11 mouse cellular contexts compared by ENCODE assay signal in genomic region chr10:117222821-117223220, GRCm38 (mm10). TPM values are rescaled to one million over a fixed set of nuclear protein-coding genes. Genes with fewer than 3 reads are reported as not detected.
DNase-seq lines count a peak whose midpoint lies in the region; ATAC-seq and TF ChIP-seq lines count a peak whose summit lies in the region.
"Had no signal": no experiment of that assay in that cellular context is flagged by ENCODE, and none has a peak within 500 bp of the region (broad histone marks: within the 10 kb centered on the region; RNA-seq: fewer than 3 reads in every experiment).

No protein-coding gene starts in this region.

- peaks cover 18% of the 10 kb centered on the region for H3K4me1 ChIP-seq in heart, embryonic 15.5 days (replicated peaks)
- peaks cover 1% of the 10 kb centered on the region; the same call in 1 of the 2 replicates for H3K4me1 ChIP-seq in heart, adult 2 months (ENCODE audit: control insufficient read depth, insufficient read depth, low read length)
- peaks cover 28% of the 10 kb centered on the region for H3K4me1 ChIP-seq in G1E (ENCODE audit: insufficient read depth, low read depth, low read length)
- peaks cover 19% of the 10 kb centered on the region for H3K4me1 ChIP-seq in hindbrain, embryonic 12.5 days
- peaks cover 23% of the 10 kb centered on the region for H3K4me1 ChIP-seq in midbrain, embryonic 11.5 days (ENCODE audit: control insufficient read depth, insufficient read depth, low read length)

- DNase-seq in heart, adult 2 months = no peak
- no peak for DNase-seq in G1E (ENCODE audit: low spot score)
- peak; percentile 93 for DNase-seq in midbrain, embryonic 11.5 days (ENCODE audit: low spot score, missing footprints)
- DNase-seq in urinary bladder, postnatal 14 days (ENCODE audit: low spot score) = no peak
- DNase-seq in T-cell, adult 2 months (ENCODE audit: low spot score) = no peak
- DNase-seq: heart, postnatal 4 days had no signal

- peak overlapping the region; percentile 89; the same call in 1 of the 2 replicates for H3K4me2 ChIP-seq in heart, embryonic 15.5 days
- H3K4me2 ChIP-seq in hindbrain, embryonic 12.5 days (replicated peaks) = peak overlapping the region; percentile 73
- peak overlapping the region; percentile 88 for H3K4me2 ChIP-seq in midbrain, embryonic 11.5 days

- no peak for TF ChIP-seq EP300 in heart, adult 2 months (IDR thresholded peaks at IDR 0.05; ENCODE audit: insufficient read depth, low read depth, low read length)

- no peaks in the 10 kb centered on the region for H3K9me3 ChIP-seq in heart, embryonic 15.5 days (replicated peaks)
- no peaks in the 10 kb centered on the region for H3K9me3 ChIP-seq in G1E (replicated peaks)
- no peaks in the 10 kb centered on the region for H3K9me3 ChIP-seq in hindbrain, embryonic 12.5 days (replicated peaks)
- H3K9me3 ChIP-seq in midbrain, embryonic 11.5 days (ENCODE audit: control insufficient read depth, low read length) = no peaks in the 10 kb centered on the region

- 0 out of 2 replicates have a peak, but pooled peaks cover 1% of the 10 kb centered on the region for H3K79me2 ChIP-seq in heart, adult 2 months (replicated peaks; ENCODE audit: control insufficient read depth, insufficient read depth, low read length)

- no peak overlapping the region for H3K4me3 ChIP-seq in heart, embryonic 15.5 days
- H3K4me3 ChIP-seq in heart, adult 2 months = no peak overlapping the region
- peak overlapping the region; percentile 10; the same call in 1 of the 2 replicates for H3K4me3 ChIP-seq in G1E (ENCODE audit: low read depth, low read length)
- H3K4me3 ChIP-seq in hindbrain, embryonic 12.5 days = peak overlapping the region; percentile 2; the same call in 1 of the 2 replicates
- H3K4me3 ChIP-seq in midbrain, embryonic 11.5 days (ENCODE audit: low read depth, low read length) = peak overlapping the region; percentile 76

- H3K9ac ChIP-seq in heart, embryonic 15.5 days = 0 out of 2 replicates have a peak overlapping the region, but pooled peaks have one; percentile 9
- H3K9ac ChIP-seq in heart, adult 2 months (ENCODE audit: low read depth, low read length) = no peak overlapping the region
- H3K9ac ChIP-seq in hindbrain, embryonic 12.5 days = peak overlapping the region; percentile 47; the same call in 1 of the 2 replicates
- H3K9ac ChIP-seq in midbrain, embryonic 11.5 days (ENCODE audit: low read length) = peak overlapping the region; percentile 45; the same call in 1 of the 2 replicates

- intact Hi-C loops in heart, adult 2 months (cut with DNase I) = loop anchor here (5.0 kb wide), 3 partner anchors 76 to 161 kb away; partner anchors contain the start of genes Cct2 and Frs2

- no peaks in the 10 kb centered on the region for H3K27me3 ChIP-seq in heart, embryonic 15.5 days
- H3K27me3 ChIP-seq in heart, adult 2 months (ENCODE audit: control insufficient read depth, insufficient read depth, low read length) = no peaks in the 10 kb centered on the region
- 0 out of 2 replicates have a peak, but pooled peaks cover 4% of the 10 kb centered on the region for H3K27me3 ChIP-seq in G1E (ENCODE audit: insufficient read depth, low read length)
- no peaks in the 10 kb centered on the region for H3K27me3 ChIP-seq in hindbrain, embryonic 12.5 days
- no peaks in the 10 kb centered on the region for H3K27me3 ChIP-seq in midbrain, embryonic 11.5 days (ENCODE audit: control insufficient read depth, insufficient read depth, low read length)

- no peak overlapping the region for H3K27ac ChIP-seq in heart, embryonic 15.5 days
- H3K27ac ChIP-seq in heart, adult 2 months = no peak overlapping the region
- H3K27ac ChIP-seq in hindbrain, embryonic 12.5 days = no peak overlapping the region
- peak overlapping the region; percentile 60 for H3K27ac ChIP-seq in midbrain, embryonic 11.5 days (ENCODE audit: low read depth, low read length)

- TF ChIP-seq POLR2A in heart, adult 2 months (IDR thresholded peaks at IDR 0.05; ENCODE audit: insufficient read depth, low read depth, low read length) = no peak

- WGBS in heart, embryonic 15.5 days = 74% methylated on average over 3 of the region's 3 CpGs
- WGBS in heart, adult 2 months = 68% methylated on average over 3 of the region's 3 CpGs
- WGBS in hindbrain, embryonic 12.5 days = 67% methylated on average over 3 of the region's 3 CpGs
- WGBS in midbrain, embryonic 11.5 days = 10% methylated on average over 3 of the region's 3 CpGs

- H3K36me3 ChIP-seq in heart, embryonic 15.5 days = peaks cover 42% of the 10 kb centered on the region
- no peaks in the 10 kb centered on the region for H3K36me3 ChIP-seq in heart, adult 2 months (ENCODE audit: control insufficient read depth, insufficient read depth, low read length)
- H3K36me3 ChIP-seq in G1E (replicated peaks) = peaks cover 50% of the 10 kb centered on the region
- peaks cover 42% of the 10 kb centered on the region for H3K36me3 ChIP-seq in hindbrain, embryonic 12.5 days
- peaks cover 18% of the 10 kb centered on the region for H3K36me3 ChIP-seq in midbrain, embryonic 11.5 days (ENCODE audit: control insufficient read depth, insufficient read depth, low read length)

- TF ChIP-seq CTCF in heart, adult 2 months (IDR thresholded peaks at IDR 0.05) = no peak
- TF ChIP-seq CTCF in G1E (IDR thresholded peaks at IDR 0.05; ENCODE audit: low read depth, low read length) = no peak

- no peak for ATAC-seq in heart, embryonic 15.5 days (replicated peaks; ENCODE audit: insufficient number of reproducible peaks, insufficient read depth, low FRiP score, low read depth)
- ATAC-seq in G1E (ENCODE audit: extremely low read depth, insufficient number of reproducible peaks, low FRiP score, poor library complexity, severe bottlenecking) = no peak
- no peak for ATAC-seq in hindbrain, embryonic 12.5 days (ENCODE audit: low FRiP score)
- peak; percentile 76 for ATAC-seq in midbrain, embryonic 11.5 days (ENCODE audit: low FRiP score)
- no peak for ATAC-seq in granulocyte monocyte progenitor cell, adult 5-6 weeks (replicated peaks; ENCODE audit: poor library complexity, severe bottlenecking)

RNA-seq across cellular contexts. Expression of gene Yeats4, which starts 1.5 kb away (rescaled TPM):
- polyA plus RNA-seq in heart, embryonic 15.5 days (2015; fragmentation: Nextera tagmentation; extraction: Ambion mirVana) = 37.5 and 43.6 TPM in 2 replicates
- total RNA-seq in heart, adult 2 months (2021) = 10 to 100 TPM; 26.9 to 27.9 TPM
- 13.7 and 20.8 TPM in 2 replicates for polyA plus RNA-seq in heart, adult 2 months (2012; rRNA removed)
- 34.2 and 35.2 TPM in 2 replicates for total RNA-seq in G1E (2014; fragmentation: Nextera tagmentation)
- total RNA-seq in G1E (2017) = 72.3 and 83.9 TPM in 2 replicates
- polyA plus RNA-seq in G1E (2012) = 75.8 and 92.3 TPM in 2 replicates
- 112 and 134 TPM in 2 replicates for polyA plus RNA-seq in hindbrain, embryonic 12.5 days (2016; fragmentation: Nextera tagmentation; extraction: Ambion mirVana)
- 173 and 194 TPM in 2 replicates for polyA plus RNA-seq in midbrain, embryonic 11.5 days (2014; fragmentation: Nextera tagmentation; extraction: Ambion mirVana)
- total RNA-seq in granulocyte monocyte progenitor cell, adult 5-6 weeks (2014; fragmentation: Nextera tagmentation) = 54.8 and 84.5 TPM in 2 replicates
- total RNA-seq in granulocyte monocyte progenitor cell, adult 5-6 weeks (2017) = 94.3 and 101 TPM in 2 replicates

RNA-seq across cellular contexts. Expression of gene 9530003J23Rik, which starts 15.7 kb away (rescaled TPM):
- polyA plus RNA-seq in heart, embryonic 15.5 days (2015; fragmentation: Nextera tagmentation; extraction: Ambion mirVana) = not detected in 2 replicates
- total RNA-seq in heart, adult 2 months (2021) = not detected
- polyA plus RNA-seq in heart, adult 2 months (2012; rRNA removed) = not detected in 2 replicates
- total RNA-seq in G1E (2014; fragmentation: Nextera tagmentation) = not detected in 2 replicates
- 0.12 and 0.16 TPM in 2 replicates for total RNA-seq in G1E (2017)
- polyA plus RNA-seq in G1E (2012) = not detected in 2 replicates
- not detected in 2 replicates for polyA plus RNA-seq in hindbrain, embryonic 12.5 days (2016; fragmentation: Nextera tagmentation; extraction: Ambion mirVana)
- 0.14 TPM in 1 of 2 replicates, not detected in the other for polyA plus RNA-seq in midbrain, embryonic 11.5 days (2014; fragmentation: Nextera tagmentation; extraction: Ambion mirVana)
- not detected in 2 replicates for total RNA-seq in granulocyte monocyte progenitor cell, adult 5-6 weeks (2014; fragmentation: Nextera tagmentation)
- total RNA-seq in granulocyte monocyte progenitor cell, adult 5-6 weeks (2017) = not detected in 2 replicates
- total RNA-seq: heart, postnatal 4 days; left cerebral cortex, postnatal 14 days; neutrophil, adult 5-6 weeks had no signal

RNA-seq across cellular contexts. Expression of gene Lyz2, which starts 59.3 kb away (rescaled TPM):
- 80.7 and 124 TPM in 2 replicates for polyA plus RNA-seq in heart, embryonic 15.5 days (2015; fragmentation: Nextera tagmentation; extraction: Ambion mirVana)
- total RNA-seq in heart, adult 2 months (2021) = 100 to 1,000 TPM; 149 to 190 TPM
- polyA plus RNA-seq in heart, adult 2 months (2012; rRNA removed) = 178 and 198 TPM in 2 replicates
- total RNA-seq in G1E (2014; fragmentation: Nextera tagmentation) (not detected in 2 replicates), G1E (2017) (6.9 and 7.3 TPM in 2 replicates)
- polyA plus RNA-seq in G1E (2012) = 0.11 and 0.14 TPM in 2 replicates
- 16.9 and 17.5 TPM in 2 replicates for polyA plus RNA-seq in hindbrain, embryonic 12.5 days (2016; fragmentation: Nextera tagmentation; extraction: Ambion mirVana)
- 12.8 and 13.7 TPM in 2 replicates for polyA plus RNA-seq in midbrain, embryonic 11.5 days (2014; fragmentation: Nextera tagmentation; extraction: Ambion mirVana)
- total RNA-seq in granulocyte monocyte progenitor cell, adult 5-6 weeks (2014; fragmentation: Nextera tagmentation) = 190 and 288 TPM in 2 replicates
- 714 and 744 TPM in 2 replicates for total RNA-seq in granulocyte monocyte progenitor cell, adult 5-6 weeks (2017)

Comparison
In these comparisons a context has a peak if more than half of its experiments do, and no peak if none do; other contexts are left out.
1. H3K4me3 ChIP-seq: peak in G1E (single experiment), hindbrain, embryonic 12.5 days (single experiment) and midbrain, embryonic 11.5 days (single experiment); none in heart, embryonic 15.5 days (single experiment) and heart, adult 2 months (single experiment).
2. RNA of gene Lyz2, which starts 59.3 kb away (polyA plus RNA-seq): 178 to 198 TPM in heart, adult 2 months, 80.7 to 124 TPM in heart, embryonic 15.5 days, 16.9 to 17.5 TPM in hindbrain, embryonic 12.5 days and 12.8 to 13.7 TPM in midbrain, embryonic 11.5 days; 0.11 to 0.14 TPM in G1E; every median in the first group is over 10 times any median in the second.
3. Peak in every context shown above with its lines, with median percentiles within 50 percentile points of each other: H3K4me2 ChIP-seq.